Mouse (Mus musculus) lung, embryonic 16.5 days (tissue): Measurements from ENCODE around the gene Haus4. TPM values are rescaled to one million over a fixed set of nuclear protein-coding genes. Genes with fewer than 3 reads are reported as not detected.

ENCODE experiments used
- ATAC-seq: fragments of 200-750 bp; cut with Nextera tagmentation; 2 replicates; pipeline ENCODE4 v1.8.0; 2017; ENCODE audit warnings: low read depth, mild to moderate bottlenecking, moderate library complexity
- H3K27ac ChIP-seq: fragments of 300-500 bp; sonication (generic); 2 replicates; pipeline ENCODE4 v1.5.1; 2014; ENCODE audit warnings: mild to moderate bottlenecking, control low read depth, low read length
- H3K27me3 ChIP-seq: fragments of 300-500 bp; sonication (generic); 2 replicates; pipeline ENCODE4 v1.6.1; 2014; ENCODE audit warnings: low read depth, low read length, mixed read lengths; ENCODE audit not compliant: control insufficient read depth, insufficient read depth
- H3K36me3 ChIP-seq: fragments of 300-500 bp; sonication (generic); 2 replicates; pipeline ENCODE4 v1.6.1; 2014; ENCODE audit warnings: low read length; ENCODE audit not compliant: control insufficient read depth, insufficient read depth
- H3K4me1 ChIP-seq: fragments of 300-500 bp; sonication (generic); replicated peaks from 2 replicates; pipeline ENCODE4 v1.6.1; 2014; ENCODE audit warnings: low read length, mixed read lengths; ENCODE audit not compliant: control insufficient read depth, insufficient read depth
- H3K4me2 ChIP-seq: fragments of 300-500 bp; sonication (generic); 2 replicates; pipeline ENCODE4 v1.6.1; 2014; ENCODE audit warnings: low read depth, low read length, control low read depth
- H3K4me3 ChIP-seq: fragments of 300-500 bp; sonication (generic); 2 replicates; pipeline ENCODE4 v1.5.1; 2014; ENCODE audit warnings: mild to moderate bottlenecking, low read length, control low read depth
- H3K9ac ChIP-seq: fragments of 300-500 bp; sonication (generic); 2 replicates; pipeline ENCODE4 v1.6.1; 2014; ENCODE audit warnings: low read length, control low read depth
- H3K9me3 ChIP-seq: fragments of 300-500 bp; sonication (generic); 2 replicates; pipeline ENCODE4 v1.6.1; 2016; ENCODE audit warnings: low read length; ENCODE audit not compliant: control insufficient read depth
- WGBS: fragments of 180-500 bp; shearing (Covaris S2); extraction: QIAGEN DNeasy Blood & Tissue Kit; methylation state at CpG from one replicate; pipeline ENCODE4 v1.1.7; 2014; 5-methylcytosine and 5-hydroxymethylcytosine counted together
- polyA plus RNA-seq: library from polyadenylated mRNA; unstranded; fragments of >200 nt; fragmentation: Nextera tagmentation; extraction: Ambion mirVana; gene quantifications from 2 replicates; pipeline ENCODE4 v1.2.1, GENCODE M21; 2015

The Haus4 gene
- polyA plus RNA-seq, 1 experiment from 2014 or later: 57.1 TPM

DNA sequence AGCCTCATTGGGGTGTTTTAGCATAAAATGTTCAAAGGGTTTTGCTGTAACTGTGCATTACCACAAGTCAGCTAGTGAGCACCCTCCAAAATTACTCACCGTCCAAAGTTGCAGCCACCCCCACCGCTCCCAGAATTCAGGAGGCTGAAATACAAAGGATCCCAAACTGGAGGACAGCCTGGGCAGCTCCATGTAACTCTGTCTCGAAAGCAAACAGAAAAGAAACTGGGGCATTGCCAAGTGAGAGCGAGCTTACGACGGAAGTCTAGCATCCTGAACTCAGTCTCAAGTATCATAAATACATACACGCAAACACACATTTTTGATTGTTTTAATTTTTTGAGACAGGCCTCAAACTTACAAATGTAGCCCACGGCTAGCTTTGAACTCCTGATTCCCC is 2.9 kb upstream of the Haus4 start:
- ATAC-seq: no peak
- no peaks in the 10 kb centered on the region for H3K9me3 ChIP-seq
- H3K36me3 ChIP-seq: no peaks in the 10 kb centered on the region
- H3K4me3 ChIP-seq: no peak overlapping the region
- H3K27ac ChIP-seq: no peak overlapping the region
- no peak overlapping the region for H3K9ac ChIP-seq
- H3K4me2 ChIP-seq: no peak overlapping the region
- WGBS: 60% methylated on average over 8 of the region's 8 CpGs
- no peaks in the 10 kb centered on the region for H3K27me3 ChIP-seq
- H3K4me1 ChIP-seq: peaks cover 10% of the 10 kb centered on the region

DNA sequence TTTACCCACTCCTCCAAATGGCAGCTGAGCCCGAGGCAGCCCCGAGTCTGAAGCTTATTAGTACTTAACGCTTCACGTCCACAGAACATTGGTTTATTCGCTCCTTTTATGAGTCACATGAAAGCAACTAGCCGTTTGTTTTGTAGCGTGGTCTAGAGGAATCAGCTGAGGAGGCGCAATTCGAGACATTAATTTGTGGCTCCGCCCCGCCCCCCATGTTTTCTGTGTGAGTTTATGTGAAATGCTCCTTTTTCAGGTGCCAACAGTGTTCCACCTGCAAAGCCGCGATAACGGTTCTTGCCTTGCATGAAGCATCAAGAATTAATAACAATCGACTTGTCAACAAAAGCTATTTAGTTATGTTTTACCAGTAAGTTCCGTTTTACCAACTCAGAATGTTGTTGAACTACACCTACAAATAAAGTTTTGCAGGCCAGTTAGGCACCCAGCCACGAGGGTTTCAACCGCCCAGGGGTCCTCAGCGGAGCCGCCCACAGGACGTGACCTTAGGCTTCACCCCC is 902 bp downstream of the Haus4 start:
- Histone ChIP-seq H3K4me1 (peaks cover 10% of the 10 kb centered on the region), H3K4me3 (peak overlapping the region; percentile 72), H3K9ac (peak overlapping the region; percentile 88), H3K36me3 (peaks cover 19% of the 10 kb centered on the region), H3K27me3 (no peaks in the 10 kb centered on the region), H3K4me2 (peak overlapping the region; percentile 97), H3K9me3 (no peaks in the 10 kb centered on the region), H3K27ac (peak overlapping the region; percentile 97)
- no peak for ATAC-seq
- 2% methylated on average over 21 of the region's 21 CpGs for WGBS

DNA sequence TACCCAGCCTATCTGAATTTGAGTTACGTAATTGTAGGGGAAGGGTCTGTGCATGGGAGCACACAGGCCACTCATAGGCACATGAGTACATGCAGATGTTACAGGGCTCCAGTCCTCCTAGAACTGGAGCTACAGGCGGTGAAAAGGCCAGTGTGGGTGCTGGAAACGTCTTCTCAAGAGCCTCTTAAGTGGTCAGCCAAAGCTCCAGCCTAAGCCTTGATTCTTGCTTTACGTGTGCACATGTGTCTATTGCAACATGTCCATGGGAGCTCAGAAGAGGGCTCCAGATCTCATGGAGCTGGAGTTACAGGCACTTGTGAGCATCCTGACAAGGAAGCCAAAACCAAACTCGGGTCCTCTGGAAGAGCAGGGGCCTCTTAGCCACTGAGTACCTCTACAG is 9.7 kb downstream of the Haus4 start:
- Histone ChIP-seq H3K4me1 (no peaks in the 10 kb centered on the region), H3K9me3 (no peaks in the 10 kb centered on the region), H3K4me3 (no peak overlapping the region), H3K9ac (no peak overlapping the region), H3K36me3 (peaks cover 25% of the 10 kb centered on the region), H3K27me3 (no peaks in the 10 kb centered on the region), H3K4me2 (no peak overlapping the region), H3K27ac (no peak overlapping the region)
- ATAC-seq: no peak
- WGBS: 74% methylated on average over 5 of the region's 5 CpGs

DNA sequence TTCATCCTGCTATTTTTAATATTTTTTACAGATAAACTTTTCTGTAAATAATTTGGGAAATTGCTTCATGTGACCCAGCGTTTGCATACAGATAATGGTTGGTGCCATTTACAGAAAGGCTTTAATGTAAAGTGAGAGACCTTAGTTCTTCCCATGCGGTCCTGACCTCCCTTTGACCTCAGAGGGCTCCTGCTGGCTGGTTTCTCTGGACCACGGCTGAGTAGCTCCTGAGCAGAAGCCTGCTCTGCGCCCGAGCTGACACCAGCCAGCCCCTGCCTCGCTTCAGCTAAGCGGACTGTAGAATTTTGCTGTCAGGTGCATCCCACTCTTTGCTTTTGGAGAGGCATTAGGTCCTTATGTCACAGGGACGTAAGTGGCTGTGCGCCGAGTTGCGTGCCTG is 13.6 kb downstream of the Haus4 start:
- no peak overlapping the region for H3K4me3 ChIP-seq
- ATAC-seq: no peak

DNA sequence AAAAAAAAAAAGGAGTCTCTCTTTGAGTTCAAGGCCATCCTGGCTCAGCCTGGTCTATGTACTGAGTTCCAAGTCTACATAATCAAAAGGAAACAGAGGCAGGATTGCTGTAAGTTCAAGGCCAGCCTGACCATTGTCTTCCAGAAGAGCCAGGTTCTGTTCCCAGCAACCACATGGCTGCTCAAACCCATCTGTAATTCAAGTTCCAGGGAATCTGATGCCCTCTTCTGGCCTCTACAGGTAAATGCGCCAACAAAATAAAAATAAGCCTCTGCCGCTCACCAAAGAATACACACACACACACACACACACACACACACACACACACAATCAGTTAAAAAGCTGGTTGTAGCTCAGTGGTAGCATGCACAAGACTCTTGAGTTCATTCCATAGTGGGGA is 15.8 kb downstream of the Haus4 start:
- Histone ChIP-seq H3K4me3 (no peak overlapping the region), H3K36me3 (peaks cover 8% of the 10 kb centered on the region), H3K4me1 (no peaks in the 10 kb centered on the region), H3K4me2 (no peak overlapping the region), H3K27ac (no peak overlapping the region), H3K27me3 (no peaks in the 10 kb centered on the region), H3K9me3 (no peaks in the 10 kb centered on the region), H3K9ac (no peak overlapping the region)
- ATAC-seq: no peak
- 93% methylated on average over 2 of the region's 2 CpGs for WGBS

More for the DNA sequence above, 13.6 kb downstream of the Haus4 start:
- Histone ChIP-seq H3K4me1 (no peaks in the 10 kb centered on the region), H3K36me3 (peaks cover 8% of the 10 kb centered on the region), H3K9ac (no peak overlapping the region), H3K9me3 (no peaks in the 10 kb centered on the region), H3K27me3 (no peaks in the 10 kb centered on the region), H3K27ac (no peak overlapping the region), H3K4me2 (no peak overlapping the region)
- WGBS: 56% methylated on average over 11 of the region's 11 CpGs

DNA sequence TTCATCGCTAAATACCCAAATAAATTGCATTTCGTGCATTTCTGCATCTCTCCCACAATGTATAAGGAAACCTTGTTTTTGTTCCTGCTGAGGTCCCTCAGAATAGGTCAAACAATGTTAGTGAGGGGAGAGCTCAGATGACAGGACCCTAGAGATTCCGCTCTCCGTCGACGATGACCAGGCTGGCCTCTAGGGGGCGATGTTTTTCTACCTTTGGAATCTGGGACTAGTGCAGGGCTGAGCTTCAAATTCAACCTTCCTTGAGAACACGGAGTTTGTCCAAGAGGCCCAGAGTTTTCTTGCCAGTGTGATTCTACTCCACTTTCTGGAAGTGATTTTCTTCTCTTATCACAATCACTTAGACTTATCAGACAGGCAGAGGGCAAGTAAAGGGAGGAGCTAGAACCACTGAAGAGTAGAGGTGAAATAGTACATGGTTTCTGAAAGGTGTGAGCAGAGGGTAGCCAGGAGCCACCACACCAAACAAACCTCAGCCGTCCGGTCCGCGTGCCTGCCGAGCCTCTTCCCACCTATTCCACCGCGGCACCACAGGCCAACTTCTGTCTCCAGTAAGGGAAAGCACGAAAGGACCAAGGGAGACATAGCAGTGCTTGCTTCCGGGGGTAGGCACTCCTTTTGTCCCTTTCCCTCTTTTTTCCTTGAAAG is 25.8 kb downstream of the Haus4 start:
- Histone ChIP-seq H3K9me3 (no peaks in the 10 kb centered on the region), H3K4me2 (no peak overlapping the region), H3K36me3 (no peaks in the 10 kb centered on the region), H3K27me3 (no peaks in the 10 kb centered on the region), H3K27ac (no peak overlapping the region), H3K4me3 (no peak overlapping the region), H3K9ac (no peak overlapping the region; the same call in 1 of the 2 replicates), H3K4me1 (peaks cover 14% of the 10 kb centered on the region)
- ATAC-seq: peak; percentile 89
- 8% methylated on average over 17 of the region's 17 CpGs for WGBS

DNA sequence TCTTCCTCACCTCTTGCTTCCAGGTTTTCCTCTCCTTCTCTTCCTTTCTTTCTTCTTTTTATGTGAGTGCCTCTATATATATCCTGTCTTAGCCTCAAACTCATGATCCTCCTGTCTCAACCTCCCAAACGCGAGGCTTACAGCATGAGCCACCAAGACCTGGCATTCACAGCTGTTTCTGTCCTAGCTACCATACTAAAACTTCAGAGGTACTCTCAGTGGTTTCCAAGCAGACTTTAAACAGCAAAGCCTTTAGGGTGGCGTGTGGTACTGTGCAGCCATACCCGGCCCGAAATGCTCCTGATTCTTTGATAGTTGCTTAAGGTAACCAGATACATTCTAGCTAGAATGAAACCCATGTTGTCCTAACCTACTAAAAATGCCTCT is 26.4 kb downstream of the Haus4 start:
- Histone ChIP-seq H3K4me2 (peak overlapping the region; percentile 71; the same call in 1 of the 2 replicates), H3K36me3 (no peaks in the 10 kb centered on the region), H3K27ac (no peak overlapping the region), H3K9ac (no peak overlapping the region), H3K4me3 (no peak overlapping the region; the same call in 1 of the 2 replicates), H3K4me1 (peaks cover 14% of the 10 kb centered on the region), H3K27me3 (no peaks in the 10 kb centered on the region), H3K9me3 (no peaks in the 10 kb centered on the region)
- 22% methylated on average over 5 of the region's 5 CpGs for WGBS
- ATAC-seq: 0 out of 2 replicates have a peak, but pooled peaks have one; percentile 9

DNA sequence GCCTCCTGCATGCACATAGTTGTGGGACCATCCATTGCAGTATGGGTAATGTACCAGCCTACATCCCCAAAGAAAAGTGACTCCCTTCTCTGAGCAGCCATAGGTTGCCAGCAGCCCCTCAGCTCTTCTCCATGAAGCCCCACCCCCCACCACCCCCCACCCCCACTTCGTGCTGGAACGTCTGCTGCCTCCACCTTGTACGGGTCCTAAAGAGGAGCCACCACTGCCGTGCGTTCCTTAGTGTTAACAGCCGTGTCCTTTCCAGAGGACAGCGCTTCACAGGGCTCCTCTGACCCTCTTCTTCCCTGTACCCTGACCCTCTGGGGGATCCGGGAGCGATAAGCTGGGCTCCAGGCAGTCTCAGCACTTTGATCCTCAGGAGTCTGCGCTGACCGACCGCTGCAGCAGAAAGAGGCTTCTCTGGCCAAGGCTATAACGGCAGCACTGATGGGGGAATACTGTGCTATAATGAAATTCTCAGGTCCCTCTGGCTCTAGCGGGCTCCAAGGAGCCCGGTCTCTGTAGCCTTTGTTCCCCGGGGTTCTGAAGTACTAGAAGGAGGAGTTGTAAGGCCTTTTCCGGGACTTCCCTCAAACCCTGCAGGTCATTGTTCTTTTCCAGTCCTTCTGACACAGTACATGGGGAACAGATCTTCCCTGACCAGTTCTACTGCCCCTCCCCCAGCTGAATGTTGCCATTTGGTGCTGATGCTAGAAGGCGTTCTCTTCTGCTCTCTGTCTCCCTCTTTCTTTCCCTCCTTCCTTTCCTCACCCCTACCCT is 27.0 kb downstream of the Haus4 start:
- Histone ChIP-seq H3K27me3 (no peaks in the 10 kb centered on the region), H3K4me3 (peak overlapping the region; percentile 47), H3K9ac (peak overlapping the region; percentile 67), H3K27ac (no peak overlapping the region), H3K36me3 (no peaks in the 10 kb centered on the region), H3K4me2 (peak overlapping the region; percentile 71), H3K9me3 (no peaks in the 10 kb centered on the region), H3K4me1 (peaks cover 14% of the 10 kb centered on the region)
- ATAC-seq: peak; percentile 51
- 2% methylated on average over 18 of the region's 18 CpGs for WGBS

DNA sequence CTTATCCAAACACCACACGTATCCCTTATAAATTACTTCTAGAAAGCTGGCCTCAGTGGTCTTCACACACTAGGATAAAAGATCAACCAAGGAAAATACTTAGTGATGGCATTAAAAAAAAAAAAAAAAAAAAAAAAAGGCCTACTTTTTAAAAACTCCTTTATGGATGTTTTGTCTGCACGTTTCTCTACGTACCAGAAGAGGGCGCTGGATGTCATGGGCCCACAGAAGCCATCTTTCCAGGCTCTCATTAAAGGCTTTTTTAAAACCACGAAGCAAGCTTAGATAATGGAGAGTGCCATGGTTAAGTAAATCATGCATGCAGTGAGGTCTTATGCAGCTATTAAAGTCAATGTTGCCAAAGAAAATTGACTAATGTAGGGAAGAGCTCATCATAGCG is 30.8 kb downstream of the Haus4 start:
- no peaks in the 10 kb centered on the region for H3K36me3 ChIP-seq
- no peak overlapping the region for H3K4me2 ChIP-seq
- H3K27me3 ChIP-seq: no peaks in the 10 kb centered on the region
- H3K4me3 ChIP-seq: no peak overlapping the region
- no peaks in the 10 kb centered on the region for H3K9me3 ChIP-seq
- WGBS: 28% methylated on average over 6 of the region's 6 CpGs
- ATAC-seq: no peak
- H3K4me1 ChIP-seq: peaks cover 12% of the 10 kb centered on the region
- no peak overlapping the region for H3K9ac ChIP-seq
- no peak overlapping the region for H3K27ac ChIP-seq
